In genomic region chr9:69623312-69623711, GRCm38 (mm10) we compare ENCODE assay signal across 9 mouse cellular contexts.
DNase-seq lines count a peak whose midpoint lies in the region; ATAC-seq and TF ChIP-seq lines count a peak whose summit lies in the region.
"Had no signal": no experiment of that assay in that cellular context is flagged by ENCODE, and none has a peak within 500 bp of the region (broad histone marks: within the 10 kb centered on the region; RNA-seq: fewer than 3 reads in every experiment).

No protein-coding gene starts in this region.

- H3K9me3 ChIP-seq in neural tube, embryonic 15.5 days (replicated peaks), result no peaks in the 10 kb centered on the region
- H3K9me3 ChIP-seq in embryonic facial prominence, embryonic 10.5 days, result no peaks in the 10 kb centered on the region
- H3K9me3 ChIP-seq in lung, embryonic 14.5 days (ENCODE audit: low read depth, low read length), result no peaks in the 10 kb centered on the region
- H3K9me3 ChIP-seq: limb, embryonic 12.5 days had no signal

- H3K36me3 ChIP-seq in neural tube, embryonic 15.5 days, result no peaks in the 10 kb centered on the region
- no peaks in the 10 kb centered on the region for H3K36me3 ChIP-seq in embryonic facial prominence, embryonic 10.5 days (replicated peaks)
- H3K36me3 ChIP-seq in lung, embryonic 14.5 days (ENCODE audit: insufficient read depth), result no peaks in the 10 kb centered on the region
- H3K36me3 ChIP-seq: limb, embryonic 12.5 days had no signal

- ATAC-seq in neural tube, embryonic 15.5 days (ENCODE audit: low FRiP score), result no peak
- no peak for ATAC-seq in lung, embryonic 14.5 days (ENCODE audit: insufficient read depth)
- no peak for ATAC-seq in erythroblast, adult 5-6 weeks (replicated peaks; ENCODE audit: low FRiP score, poor library complexity, severe bottlenecking)

- no peak overlapping the region for H3K4me2 ChIP-seq in neural tube, embryonic 15.5 days
- H3K4me2 ChIP-seq in lung, embryonic 14.5 days, result no peak overlapping the region
- H3K4me2 ChIP-seq: limb, embryonic 12.5 days had no signal

- H3K9ac ChIP-seq in neural tube, embryonic 15.5 days (replicated peaks), result no peak overlapping the region
- H3K9ac ChIP-seq in lung, embryonic 14.5 days, result no peak overlapping the region
- H3K9ac ChIP-seq: limb, embryonic 12.5 days had no signal

- peak; percentile 81 for DNase-seq in neural tube, embryonic 10.5 days (ENCODE audit: extremely low spot score, low spot score)
- peak; percentile 86 for DNase-seq in adrenal gland, postnatal 25 days
- peak; percentile 82 for DNase-seq in embryonic facial prominence, embryonic 10.5 days (ENCODE audit: low spot score)
- peak; percentile 58 to 84 for DNase-seq in kidney, postnatal 25 days
- DNase-seq in lung, embryonic 14.5 days, result peak; percentile 92
- DNase-seq in spleen, postnatal 14 days (ENCODE audit: low spot score in 2 of 2), result peak; percentile 12 to 45

- WGBS in neural tube, embryonic 15.5 days, result 20% methylated on average over 7 of the region's 7 CpGs
- 25% methylated on average over 7 of the region's 7 CpGs for WGBS in embryonic facial prominence, embryonic 10.5 days
- whole genome bisulfite sequencing in lung, embryonic 14.5 days, result 15% methylated on average over 7 of the region's 7 CpGs

- no peak overlapping the region for H3K4me3 ChIP-seq in neural tube, embryonic 15.5 days (replicated peaks)
- H3K4me3 ChIP-seq in embryonic facial prominence, embryonic 10.5 days, result no peak overlapping the region
- no peak overlapping the region for H3K4me3 ChIP-seq in lung, embryonic 14.5 days (ENCODE audit: low read depth, low read length)
- H3K4me3 ChIP-seq: limb, embryonic 12.5 days had no signal

- no peaks in the 10 kb centered on the region for H3K27me3 ChIP-seq in neural tube, embryonic 15.5 days (replicated peaks)
- H3K27me3 ChIP-seq in embryonic facial prominence, embryonic 10.5 days (replicated peaks; ENCODE audit: low read depth, poor library complexity, severe bottlenecking), result no peaks in the 10 kb centered on the region
- no peaks in the 10 kb centered on the region for H3K27me3 ChIP-seq in lung, embryonic 14.5 days (ENCODE audit: insufficient read depth, low read length)
- H3K27me3 ChIP-seq: limb, embryonic 12.5 days had no signal

- H3K27ac ChIP-seq in neural tube, embryonic 15.5 days (replicated peaks), result no peak overlapping the region
- no peak overlapping the region for H3K27ac ChIP-seq in embryonic facial prominence, embryonic 10.5 days (replicated peaks)
- H3K27ac ChIP-seq in lung, embryonic 14.5 days (ENCODE audit: low read depth), result no peak overlapping the region
- H3K27ac ChIP-seq: limb, embryonic 12.5 days had no signal

- TF ChIP-seq CTCF in lung, embryonic 14.5 days (IDR thresholded peaks at IDR 0.05; ENCODE audit: low read depth), result peak; percentile 86

- no peaks in the 10 kb centered on the region for H3K4me1 ChIP-seq in neural tube, embryonic 15.5 days
- peaks cover 5% of the 10 kb centered on the region for H3K4me1 ChIP-seq in embryonic facial prominence, embryonic 10.5 days
- no peaks in the 10 kb centered on the region for H3K4me1 ChIP-seq in lung, embryonic 14.5 days (ENCODE audit: insufficient read depth)
- H3K4me1 ChIP-seq: limb, embryonic 12.5 days had no signal

Comparison
In these comparisons a context has a peak if more than half of its experiments do, and no peak if none do; other contexts are left out.
1. DNase-seq: peak in every context shown above with its lines; median percentile 92 in lung, embryonic 14.5 days; 86 in adrenal gland, postnatal 25 days; 82 in embryonic facial prominence, embryonic 10.5 days; 81 in neural tube, embryonic 10.5 days; 71 in kidney, postnatal 25 days; 28 in spleen, postnatal 14 days.